Mouse (Mus musculus): ENCODE results near the gene Ei24.

The Ei24 gene

DNA sequence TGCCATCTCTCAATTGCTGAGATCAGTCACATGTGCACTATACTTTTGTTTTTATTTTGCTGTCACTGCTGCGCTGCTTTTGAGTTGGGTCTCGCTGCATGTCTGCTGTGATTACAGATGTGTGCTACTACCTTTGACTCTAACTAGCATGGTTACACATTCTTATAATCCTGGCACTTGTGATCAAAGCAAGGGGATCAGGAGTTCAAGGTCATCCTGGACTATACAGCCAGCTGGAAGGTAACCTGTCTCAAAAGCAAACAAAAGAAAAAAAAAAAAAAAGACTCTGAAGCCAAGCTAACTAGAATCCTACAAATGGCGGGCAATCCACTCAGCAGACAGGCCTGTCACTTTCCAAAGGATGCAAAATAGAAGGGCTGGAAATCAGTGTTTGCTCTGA lies 5.0 kb downstream of the Ei24 start:
- in situ Hi-C loops (cut with MboI): no loop called here

DNA sequence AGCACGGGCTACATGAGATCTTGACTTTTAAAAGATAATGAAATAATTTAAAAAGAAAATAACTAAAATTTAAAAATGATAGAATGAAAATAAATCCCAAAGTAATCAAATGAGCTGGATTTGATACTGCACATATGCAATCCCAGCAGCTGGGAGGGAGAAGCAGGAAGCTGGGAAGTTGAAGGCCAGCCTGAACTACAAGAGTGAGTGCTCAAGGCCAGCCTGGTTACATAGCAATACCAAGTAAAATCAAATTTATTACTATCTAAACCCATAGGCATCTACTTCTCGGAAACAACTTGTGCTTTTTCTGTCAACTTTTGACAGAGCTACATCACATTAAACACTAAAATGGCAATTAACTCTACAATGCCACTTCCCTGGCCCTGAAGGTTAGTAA lies 13.3 kb downstream of the Ei24 start:
- in situ Hi-C loops (cut with MboI): no loop called here

DNA sequence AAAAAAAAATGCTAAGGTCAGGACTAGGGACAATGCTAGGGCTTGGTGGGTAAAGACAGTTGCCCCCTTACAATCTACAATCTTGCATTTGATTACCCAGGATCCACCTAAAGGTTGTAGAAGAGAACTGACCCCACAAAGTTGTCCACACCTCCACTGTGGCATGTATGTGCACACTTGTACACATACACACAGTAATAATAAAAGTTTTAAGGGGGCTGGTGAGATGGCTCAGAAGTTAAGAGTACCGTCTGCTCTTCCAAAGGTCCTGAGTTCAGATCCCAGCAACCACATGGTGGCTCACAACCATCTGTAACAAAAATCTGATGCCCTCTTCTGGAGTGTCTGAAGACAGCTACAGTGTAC lies 28.2 kb downstream of the Ei24 start:
- in situ Hi-C loops (cut with MboI): loop anchor here (25.0 kb wide), 1 partner anchor 443 kb away; the partner anchor contains the start of gene Tmem218

DNA sequence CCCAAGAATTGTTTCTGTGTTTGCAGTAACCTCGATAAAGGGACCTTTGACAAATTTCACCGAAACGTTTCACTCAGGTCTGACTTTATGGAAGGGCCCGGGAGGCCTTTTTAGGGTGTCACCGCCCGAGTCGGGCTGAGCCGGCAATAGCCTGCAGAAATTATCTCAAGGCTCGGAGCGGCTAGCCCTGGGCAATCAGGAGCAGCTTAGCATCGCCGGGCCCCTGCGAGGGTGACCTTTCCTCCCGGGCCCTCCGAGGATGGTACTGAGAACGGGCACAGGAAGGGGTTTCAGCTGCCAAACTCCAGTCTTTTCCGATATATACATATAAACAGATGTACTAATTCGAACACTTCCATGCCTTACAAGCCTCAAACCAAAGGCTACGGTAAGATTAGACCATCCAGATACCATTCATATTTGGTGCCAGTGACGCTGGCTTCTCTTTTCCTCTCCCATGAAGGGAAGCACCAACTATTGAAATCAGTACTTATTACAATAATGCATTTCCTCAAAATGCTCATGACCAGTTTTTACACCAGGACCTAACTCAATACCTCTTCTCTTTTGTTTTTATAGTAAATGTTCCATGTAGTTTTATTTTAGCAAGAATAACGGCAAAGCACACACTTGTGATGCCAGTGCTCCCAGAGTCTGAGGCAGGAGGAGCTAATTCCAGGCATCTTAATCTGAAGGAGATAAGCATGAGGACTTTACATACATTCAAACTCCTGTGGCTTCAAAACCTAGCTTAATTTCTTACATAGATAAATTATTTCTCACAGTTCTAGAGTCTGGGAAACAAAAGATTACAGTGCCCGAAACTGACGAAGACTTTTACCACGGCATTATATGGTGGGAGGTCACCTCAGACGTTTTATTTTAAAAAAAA lies 28.8 kb downstream of the Ei24 start:
- in situ Hi-C loops (cut with MboI): loop anchor here (25.0 kb wide), 1 partner anchor 444 kb away; the partner anchor contains the start of gene Tmem218

DNA sequence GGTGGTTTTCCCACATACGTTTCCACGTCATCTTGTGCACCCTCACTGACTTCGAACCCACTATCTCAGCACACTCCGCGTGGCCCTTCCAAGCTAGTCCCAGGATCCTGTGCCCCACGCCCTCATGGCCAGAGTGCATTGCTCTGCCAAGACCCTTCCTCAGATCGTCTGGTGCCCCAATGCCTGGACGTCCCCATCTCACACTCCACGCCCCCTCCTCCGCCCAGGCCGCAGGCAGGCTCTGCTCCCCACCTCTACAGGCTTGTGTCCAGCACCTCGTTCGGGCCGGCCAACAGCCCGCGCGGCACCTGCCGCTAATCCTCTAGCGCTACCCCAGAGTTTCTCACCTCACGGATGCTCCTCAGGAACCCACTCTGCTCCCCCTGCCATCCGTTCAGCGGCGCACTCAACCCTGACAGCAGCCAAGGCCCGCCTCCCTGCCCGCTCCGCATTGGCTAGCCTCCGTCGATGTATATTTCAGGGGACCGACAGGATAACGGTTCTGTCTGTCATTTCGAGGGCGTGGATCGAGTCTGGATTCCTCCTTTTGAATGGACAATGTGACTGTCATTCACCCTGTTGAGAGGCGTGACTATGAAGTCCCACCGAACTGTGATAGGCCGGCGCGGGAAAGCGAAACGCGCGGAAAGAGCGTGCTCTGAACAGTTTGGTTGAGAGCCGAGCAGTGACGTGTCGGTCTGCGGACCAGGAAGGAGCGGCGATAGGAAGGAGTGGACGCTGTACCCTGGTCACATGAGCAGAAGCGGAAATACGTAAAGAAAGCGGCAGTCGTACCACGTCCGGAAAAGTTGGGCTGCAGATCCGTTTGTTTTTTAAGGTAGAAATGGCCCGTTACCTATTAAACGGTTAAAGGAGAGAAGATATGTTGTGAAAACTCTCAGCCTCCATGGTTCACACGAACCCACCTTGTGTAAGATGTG lies 29.7 kb downstream of the Ei24 start, which contains the start of gene Stt3a:
Gene Stt3a (minus strand): TSS at position 477 of the 941 bp plus-strand sequence.
- in situ Hi-C loops (cut with MboI): loop anchor here (25.0 kb wide), 1 partner anchor 445 kb away; the partner anchor contains the start of gene Tmem218

DNA sequence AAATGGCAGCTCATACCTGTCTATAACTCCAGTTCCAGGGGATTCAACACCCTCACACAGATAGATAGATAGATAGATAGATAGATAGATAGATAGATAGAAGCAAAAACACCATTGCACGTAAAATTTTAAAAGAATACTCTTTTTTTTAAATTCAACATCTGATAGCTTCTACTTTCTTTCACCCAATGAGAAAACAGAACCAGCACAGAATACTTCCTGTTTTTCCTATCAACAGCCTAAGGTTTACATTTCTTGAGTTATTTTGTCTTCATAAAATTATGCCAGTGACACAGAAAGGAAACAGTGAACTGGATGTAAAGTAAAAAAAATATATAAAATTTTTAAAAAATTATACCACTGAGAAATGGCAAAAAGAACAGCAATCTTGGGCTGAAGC lies 32.8 kb downstream of the Ei24 start:
- in situ Hi-C loops (cut with MboI): loop anchor here (25.0 kb wide), 1 partner anchor 448 kb away; the partner anchor contains the start of gene Tmem218

Measured in mature B cell (primary cell).